Mouse (Mus musculus) kidney, adult 18-20 months (tissue): ENCODE measurements at regions not wholly inside any gene's neighbourhood (a gene's known extent, or its start where the extent isn't known, plus 50 kb on each side); places are given as distances from the start of the nearest gene placed in this dataset.

Source experiments
- DNase-seq: peaks from one replicate; pipeline ENCODE4 v3.0.0; 2021

DNA sequence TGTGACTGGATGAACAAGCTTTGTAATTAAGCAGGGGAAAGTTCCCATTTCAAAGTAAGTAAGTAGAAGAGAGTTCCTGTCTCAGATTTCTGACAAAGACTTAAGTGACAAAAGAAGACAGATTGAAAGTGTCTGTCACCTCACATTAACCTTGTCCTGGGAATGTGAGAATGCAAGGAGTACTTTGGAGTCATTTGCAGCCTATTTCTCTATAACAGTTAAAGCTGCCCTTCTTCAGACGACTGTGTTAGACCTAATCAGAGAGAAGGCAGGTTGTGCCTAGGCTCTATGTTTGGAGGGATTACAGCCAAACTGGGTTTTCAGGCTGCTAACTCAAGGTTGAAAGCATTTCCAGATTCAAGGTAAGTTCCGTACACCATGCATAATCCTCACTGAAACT lies 446.5 kb downstream of the Pdgfc start:
- DNase-seq: no peak

DNA sequence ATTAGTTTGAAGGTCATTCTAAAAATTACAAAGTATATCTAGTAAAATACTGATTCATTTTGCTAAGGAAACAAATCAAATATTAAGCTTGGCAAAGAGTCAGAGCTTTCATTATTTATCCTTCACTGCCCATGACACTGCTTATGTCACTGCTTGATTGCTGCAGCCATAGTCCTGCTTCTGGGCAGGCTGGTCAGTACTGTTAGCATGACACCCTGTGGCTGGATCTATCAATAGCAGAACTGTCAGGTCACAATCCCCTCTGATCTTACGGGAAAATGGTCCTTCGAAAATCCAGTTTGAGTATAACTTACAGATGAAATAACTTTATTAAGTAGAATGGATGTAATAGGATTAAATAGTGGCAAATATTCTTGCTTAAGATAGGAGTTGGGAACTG lies 447.1 kb downstream of the Pdgfc start:
- DNase-seq: no peak

DNA sequence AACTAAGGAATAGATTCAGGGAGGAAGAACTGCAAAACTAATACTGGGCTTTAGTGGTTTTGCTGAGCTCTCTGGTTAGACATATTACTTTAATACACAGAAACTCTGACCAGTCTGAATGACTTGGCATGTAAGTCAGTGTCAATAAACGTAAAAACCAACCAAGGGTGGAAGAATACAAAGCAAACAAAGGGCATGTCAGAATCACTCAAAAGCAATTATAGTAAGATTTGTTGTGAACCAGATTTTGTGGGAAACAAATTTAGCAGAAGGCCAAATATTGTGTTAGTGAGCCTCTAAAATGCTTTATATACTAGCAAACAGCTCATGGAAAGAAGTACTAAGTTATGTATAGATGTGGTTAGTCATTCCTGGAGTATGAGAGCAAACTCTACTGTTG lies 427.1 kb upstream of the Ctso start:
- DNase-seq: no peak

DNA sequence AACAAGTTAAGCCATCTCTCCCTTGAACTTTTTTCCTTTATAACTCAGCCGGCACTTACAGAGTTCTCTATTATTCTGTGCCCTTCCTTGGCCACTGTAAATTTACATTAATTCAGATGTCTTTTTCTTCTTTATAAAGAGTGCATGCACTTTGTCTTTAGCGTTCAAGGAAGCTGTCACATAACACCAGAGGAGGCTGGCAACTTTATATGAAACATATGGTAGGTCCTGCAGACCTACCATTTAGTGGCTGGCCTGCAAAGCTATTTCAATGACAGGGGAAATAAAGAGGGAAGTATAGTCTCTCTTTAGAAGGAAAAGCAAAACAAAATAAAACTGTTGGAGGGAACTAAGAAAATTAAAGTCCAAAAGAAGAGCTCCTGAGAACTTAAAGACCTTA lies 423.8 kb upstream of the Ctso start:
- DNase-seq: no peak

DNA sequence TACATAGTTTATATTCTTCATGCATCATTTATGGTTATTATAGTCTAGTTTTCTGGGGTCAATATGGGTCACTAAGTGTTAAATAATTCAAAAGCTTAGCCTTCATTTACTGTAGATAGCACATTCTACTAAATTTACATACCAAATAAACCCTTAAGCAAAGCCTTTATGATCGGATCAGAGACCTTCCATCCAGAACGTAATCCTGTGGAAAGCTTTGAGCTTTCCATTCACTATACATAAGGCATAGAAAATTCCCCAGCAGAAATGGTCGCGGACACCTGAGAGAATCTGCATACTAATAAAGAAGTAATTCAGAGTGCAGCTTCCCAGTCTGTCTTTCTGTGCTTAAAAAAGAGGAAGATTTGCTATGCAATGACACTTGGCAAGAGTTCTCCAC lies 410.6 kb upstream of the Ctso start:
- DNase-seq: no peak

DNA sequence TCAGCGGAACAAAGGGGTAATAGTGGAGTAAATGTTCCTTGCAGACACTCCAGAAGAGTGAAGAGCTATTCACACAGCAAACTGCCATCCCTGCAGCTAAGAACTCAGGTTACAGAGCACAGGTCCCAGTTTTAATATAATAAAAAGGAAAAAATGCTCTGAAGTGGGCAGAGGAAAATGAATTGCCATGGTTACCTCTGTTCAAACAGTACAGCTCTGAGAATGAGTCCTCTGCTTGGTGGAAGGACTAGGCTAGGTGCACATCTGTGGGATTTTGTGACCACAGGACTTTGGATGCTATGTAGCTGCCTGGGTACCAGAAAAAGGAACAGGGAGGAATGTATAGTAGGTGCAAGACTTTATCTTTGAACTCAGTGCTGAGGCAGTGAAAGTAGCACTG lies 401.5 kb upstream of the Ctso start:
- no peak for DNase-seq

DNA sequence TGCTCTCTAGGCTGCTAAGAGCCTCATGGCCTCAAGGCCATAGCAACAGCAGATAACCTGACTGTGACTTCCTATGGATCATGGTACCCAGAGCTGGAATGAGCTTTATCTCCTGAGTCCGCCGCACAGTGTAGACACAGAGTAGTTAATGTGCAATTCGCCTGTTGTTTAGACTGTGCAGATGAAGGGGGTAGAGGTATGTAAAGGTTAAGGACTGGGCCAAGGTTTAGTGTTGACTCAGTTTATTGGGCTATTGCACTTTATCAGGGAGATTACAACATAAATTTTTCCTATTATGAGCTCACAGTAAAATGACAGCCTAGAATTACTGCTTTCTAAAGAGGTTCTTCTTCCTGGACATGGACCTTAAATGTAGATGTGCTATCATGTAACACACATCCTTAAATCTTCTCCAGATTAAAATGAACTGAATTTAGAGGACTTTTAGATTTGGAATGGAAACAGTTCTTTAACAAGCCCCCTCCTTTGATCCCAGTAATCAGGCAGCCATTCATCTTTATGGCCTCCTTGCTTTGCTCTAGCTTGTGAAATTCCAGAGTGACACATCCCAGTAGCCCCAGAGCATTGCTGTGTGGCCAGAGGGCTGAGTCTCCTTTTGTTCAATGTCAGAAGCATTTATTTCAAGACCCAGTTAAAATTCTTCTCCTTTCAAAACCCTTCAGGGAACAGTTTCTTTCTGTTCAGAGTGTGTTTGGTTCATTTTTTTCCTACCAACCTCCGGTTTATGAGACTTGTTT lies 396.8 kb upstream of the Ctso start:
- no peak for DNase-seq

DNA sequence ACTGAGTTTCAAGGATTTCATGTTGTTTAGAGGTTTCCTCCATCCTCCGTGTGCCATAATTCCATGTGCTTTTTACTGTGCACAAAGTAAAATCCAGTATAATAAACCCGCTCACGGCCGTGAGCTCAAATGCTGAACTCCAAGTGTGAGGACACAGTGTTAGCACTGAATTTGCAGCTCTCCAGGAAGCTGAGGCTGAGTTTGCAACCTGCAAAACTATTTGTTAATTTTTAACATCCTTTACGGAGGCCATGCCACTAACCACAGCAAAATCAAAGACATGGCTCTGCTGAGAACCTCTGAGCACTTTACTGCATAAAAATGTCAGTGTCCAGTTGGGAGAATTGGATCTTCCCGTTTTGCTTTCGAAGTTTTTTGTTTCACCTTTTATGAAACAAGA lies 377.6 kb upstream of the Ctso start:
- DNase-seq: no peak

DNA sequence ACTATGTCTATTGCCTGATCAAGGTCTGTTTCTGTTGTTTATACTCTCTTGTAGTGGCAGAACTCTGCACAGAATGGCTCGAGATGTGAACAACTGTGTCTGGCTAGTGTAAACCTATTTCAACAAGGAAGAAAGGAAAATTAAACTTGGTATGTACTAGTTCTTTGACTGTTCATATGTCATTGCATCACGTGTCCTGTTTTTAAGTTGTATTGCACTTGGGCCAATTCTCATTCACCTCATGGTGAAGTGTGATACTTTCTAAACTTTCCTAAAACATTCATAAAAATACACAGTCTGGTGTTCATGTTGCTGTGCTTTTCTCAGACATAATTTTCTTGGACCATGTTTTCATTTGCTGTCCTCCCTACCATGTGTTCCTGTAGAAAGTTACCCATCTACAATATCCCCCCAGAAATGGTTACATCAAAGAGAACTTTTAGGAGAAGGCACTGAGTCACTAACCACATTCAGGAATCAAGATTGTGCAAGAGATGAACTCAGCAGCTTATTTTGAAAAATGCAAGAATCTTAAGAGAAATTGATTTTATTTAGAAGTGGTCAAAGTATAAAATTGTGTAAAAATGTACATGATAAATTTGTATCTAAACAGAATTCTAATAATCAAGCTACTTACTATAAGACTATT lies 369.7 kb upstream of the Ctso start:
- no peak for DNase-seq

DNA sequence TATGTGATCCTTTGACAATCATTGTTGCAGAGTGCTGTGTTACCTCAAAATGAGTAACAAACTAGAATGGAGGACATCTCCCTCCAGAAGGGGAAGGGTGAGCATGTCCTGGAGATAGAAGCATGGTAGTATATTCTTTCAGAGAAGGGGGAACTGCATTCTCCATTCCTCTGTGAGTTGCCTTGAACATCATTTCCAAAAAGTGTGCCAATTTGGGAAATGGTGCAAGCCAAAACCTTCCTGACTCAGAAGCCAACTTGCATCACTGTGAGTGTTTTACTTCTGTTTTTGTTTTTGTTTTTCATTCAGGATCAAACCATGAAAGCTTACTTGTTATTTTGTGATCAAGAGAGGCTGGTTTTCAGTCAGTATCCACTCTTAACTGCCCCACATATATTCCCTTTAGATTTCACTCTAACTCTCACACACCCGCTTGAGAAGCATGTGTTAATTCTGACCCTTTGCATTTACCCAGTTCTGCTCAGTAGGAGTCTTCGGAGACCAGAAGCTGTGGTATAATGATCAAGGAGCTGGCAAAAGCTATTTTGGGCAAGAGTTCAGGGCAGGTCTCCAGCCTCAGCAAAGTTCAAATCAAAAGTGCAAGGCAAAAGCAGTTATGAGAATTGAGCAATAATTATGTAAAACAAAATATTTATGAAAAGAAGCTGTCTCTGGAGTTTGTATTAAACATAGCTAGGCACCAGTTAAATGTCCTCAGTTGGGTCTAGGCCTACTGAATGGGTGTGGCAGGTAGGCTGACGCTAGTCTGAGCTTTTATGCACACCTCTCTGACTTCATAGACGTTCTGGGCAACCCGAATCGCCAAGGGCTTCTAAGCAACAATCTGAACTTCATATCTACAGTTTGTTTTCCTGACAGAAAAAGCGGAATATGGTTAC lies 368.3 kb upstream of the Ctso start:
- no peak for DNase-seq

DNA sequence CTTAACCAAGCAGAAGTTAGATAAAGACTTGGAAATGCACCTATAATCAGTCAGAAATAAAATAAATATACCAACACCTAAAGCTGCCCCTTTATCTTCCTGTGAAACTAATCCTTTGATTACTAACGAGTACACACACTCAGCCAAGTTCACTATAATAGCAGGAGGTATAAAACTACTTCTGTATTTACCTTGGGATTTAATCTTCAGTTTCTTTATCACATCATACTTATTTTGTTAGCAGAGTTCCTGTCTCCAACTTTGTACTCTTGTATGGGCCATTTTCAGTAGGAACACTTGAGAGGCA lies 367.7 kb upstream of the Ctso start:
- no peak for DNase-seq

DNA sequence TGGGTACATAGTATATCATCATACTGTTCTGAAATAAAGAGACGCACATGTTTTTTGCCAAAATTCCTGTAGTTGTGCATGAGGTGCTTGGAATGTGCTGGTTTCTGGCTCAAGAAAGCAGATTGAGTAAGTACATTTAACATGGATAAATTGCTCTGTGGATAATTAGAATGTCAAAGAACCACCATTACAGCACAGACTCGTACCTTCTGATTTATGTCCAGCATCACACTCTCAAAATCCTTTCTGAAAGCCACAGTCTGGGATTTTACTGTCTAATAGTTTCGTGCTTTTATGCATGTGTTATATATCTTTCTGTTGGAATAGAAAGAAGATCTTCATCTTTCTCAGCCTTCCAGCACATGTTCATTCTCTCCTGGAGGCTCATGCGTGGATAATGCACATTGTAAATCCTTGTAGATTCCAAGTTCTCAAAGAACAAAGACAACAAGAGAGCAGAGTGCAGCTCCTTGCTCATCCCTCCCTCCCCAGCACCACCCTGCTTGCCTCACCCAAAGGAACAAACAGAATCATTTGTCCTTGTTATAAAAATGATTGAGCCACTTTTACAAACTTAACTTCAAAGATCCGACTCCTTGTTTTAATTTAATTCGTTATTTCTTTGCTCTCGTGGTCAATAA lies 348.9 kb upstream of the Ctso start:
- no peak for DNase-seq

DNA sequence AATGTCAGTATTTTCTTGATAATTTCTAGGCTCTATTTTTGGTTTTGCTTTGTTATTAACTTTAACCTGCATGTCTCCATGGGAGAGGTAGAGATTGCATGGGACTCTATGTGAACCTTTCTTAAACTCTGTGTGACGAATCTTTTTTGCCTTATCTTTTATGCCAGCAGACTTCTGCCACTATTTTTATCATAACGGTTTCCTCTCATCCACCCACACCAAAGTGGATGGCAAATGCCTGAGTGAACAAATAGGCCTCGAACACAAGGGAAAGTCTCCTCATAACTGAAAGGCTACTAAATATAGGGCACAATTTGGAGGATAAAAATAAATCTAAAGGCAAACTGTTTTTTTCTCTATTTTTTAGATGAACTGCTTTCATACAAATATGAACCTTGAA lies 343.3 kb upstream of the Ctso start:
- no peak for DNase-seq

DNA sequence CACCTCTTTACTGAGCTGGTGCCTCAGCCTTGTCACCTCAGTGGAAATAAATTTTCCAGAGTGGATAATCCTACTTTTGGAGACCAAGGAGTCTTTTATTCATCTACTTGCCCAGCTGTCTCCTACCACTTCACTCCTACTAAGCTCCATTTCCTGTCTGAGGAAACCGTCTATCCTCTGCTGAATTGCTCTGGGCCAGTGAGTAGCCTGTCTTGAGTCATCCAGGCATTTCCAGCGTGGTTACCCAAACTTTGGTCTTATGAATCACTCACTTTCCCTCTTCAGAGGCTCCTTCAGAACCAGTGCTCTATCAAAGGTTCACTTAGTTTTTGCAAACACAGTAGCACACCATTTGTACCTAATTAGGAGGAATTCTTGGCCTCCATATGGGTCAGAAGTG lies 303.2 kb upstream of the Ctso start:
- no peak for DNase-seq

DNA sequence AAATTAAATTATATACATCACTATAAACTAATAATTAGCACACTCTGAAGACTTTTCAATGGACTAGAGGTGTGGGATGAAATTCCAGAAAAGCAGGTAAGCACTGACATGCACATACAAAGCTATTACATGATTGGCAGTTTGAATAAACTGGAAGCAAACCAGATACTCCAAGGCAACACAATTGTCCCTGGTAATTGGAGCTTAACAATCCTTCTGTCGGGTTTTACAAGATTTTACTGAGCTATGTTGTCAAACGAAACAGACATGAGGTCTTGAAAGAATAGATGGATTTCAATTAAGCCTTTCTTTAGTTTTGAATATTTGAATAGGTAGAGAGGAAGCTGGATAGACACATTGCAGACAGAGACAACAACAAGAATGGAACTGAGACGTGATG lies 273.9 kb upstream of the Ctso start:
- no peak for DNase-seq

DNA sequence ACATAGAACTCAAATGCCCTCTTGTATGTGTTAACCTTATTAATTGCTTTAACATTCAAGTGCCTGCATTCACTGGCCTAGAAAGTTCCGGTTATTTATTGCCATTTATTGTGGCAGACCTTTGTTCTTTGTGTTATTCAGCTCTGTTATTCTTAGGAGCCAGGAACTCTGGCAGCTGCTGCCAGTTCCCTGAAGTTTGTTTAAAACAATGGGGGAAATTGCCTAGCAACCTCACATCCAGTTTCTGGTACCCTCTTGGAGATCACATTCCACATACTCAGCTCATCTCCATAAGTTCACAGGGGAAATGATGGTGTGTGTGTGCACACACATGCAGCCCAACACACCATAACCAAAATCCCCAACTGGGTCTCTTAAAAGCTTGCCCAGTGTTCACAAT lies 270.8 kb upstream of the Ctso start:
- DNase-seq: no peak

DNA sequence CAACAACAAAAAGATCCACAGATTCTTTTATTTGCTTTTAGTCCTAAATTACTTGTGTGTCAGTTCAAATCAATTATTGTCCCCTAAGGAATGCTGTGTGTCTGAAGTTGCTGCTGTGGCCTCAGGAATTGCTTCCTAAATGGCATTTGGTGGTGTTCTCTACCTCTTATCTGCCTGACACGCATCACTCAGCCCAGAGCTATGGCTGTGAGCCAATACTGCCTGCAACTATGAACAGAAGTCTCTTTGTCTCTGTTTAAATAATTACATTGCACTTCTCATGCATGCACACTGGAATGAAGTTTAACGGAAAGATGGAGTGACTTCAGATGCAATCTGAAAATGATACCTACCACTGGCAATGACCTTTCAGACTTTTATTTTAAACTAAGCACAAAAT lies 266.1 kb upstream of the Ctso start:
- DNase-seq: no peak

DNA sequence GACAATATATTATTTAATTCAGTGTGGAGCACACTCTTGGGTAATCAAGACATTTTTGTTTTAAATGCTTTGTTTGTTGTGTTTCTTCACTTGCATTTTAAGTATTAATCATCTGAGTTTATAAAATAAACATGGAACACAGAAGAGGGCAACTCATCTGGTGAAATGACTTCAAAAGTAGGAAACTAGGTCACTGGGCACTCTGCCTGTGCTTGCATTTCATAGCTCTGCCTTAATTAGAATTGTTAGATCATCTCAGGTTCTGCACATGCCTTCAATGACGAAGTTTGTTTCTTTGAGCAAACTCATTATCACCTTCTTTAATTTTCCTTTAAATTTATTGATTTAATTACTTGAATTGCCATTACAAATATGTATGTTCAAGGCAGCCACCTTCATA lies 255.8 kb upstream of the Ctso start:
- no peak for DNase-seq

DNA sequence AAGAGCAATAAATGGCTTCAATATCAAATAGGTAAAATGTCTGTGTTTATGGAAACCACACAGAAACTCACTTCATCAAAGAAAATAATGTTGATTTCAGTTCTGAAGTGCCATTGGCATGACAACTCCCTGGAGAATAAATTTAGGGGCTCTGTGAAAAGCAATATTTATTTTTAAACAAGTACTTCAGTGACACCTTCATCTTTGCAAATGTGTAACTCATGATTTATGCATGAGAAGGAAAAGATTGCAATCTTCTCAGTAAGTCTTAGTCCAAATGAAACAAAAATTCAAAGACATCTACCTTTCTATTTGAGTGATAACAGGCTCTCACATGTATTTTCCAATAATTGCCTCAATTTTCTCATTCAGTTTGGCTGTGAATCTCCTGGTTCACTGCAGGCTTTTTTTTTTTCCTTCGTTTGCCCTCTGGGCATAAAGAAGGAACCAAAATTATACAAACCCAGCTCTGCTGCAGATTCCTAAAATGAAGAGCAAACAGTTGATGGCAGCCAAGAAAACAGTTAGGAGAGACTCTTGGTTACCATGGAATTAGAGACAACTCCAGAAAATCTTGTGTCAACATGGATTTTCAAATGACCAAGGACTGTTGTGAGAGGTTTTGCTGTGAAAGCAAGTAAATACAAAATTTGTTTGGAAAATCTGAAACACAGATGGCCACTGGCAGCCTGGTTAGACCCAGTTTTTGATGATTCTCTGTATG lies 230.3 kb upstream of the Ctso start:
- no peak for DNase-seq

DNA sequence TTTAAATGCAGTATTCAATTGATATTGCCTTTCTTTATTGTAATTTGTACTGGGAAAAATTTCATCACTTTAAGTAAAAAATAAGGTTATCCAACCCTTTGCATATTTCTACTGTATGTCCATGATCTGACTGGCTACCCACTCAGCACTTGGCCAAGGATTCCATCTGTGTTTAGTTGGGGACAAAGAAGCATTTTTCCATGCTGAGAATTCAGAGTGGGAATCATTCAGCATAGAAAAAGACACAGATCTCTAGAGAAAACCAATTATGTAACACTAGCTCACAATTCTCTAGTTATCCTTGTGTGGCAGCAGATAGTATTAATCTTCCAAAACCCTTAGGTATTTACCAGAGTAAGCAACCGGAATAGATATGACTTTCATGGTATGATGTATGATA lies 213.5 kb upstream of the Ctso start:
- DNase-seq: no peak

DNA sequence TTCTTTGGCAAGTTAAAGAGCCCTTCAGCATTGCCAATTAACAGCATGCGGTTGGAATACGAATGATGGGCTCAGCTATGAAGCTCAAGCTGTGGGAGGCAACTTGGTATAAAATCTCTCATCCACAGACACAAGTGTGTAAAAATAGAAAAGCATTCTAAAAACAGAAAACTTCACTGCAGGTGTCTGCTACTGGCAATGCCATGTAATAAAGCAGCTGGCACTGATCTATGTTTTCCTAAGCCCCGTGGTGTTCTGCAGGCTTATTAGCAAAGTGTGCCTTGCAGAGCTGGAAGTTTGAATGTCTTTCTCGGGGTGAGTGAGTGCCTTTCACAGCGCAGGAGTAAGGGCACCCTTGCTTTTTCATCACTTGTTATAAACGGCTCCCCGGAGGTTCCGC lies 196.9 kb upstream of the Ctso start:
- no peak for DNase-seq

DNA sequence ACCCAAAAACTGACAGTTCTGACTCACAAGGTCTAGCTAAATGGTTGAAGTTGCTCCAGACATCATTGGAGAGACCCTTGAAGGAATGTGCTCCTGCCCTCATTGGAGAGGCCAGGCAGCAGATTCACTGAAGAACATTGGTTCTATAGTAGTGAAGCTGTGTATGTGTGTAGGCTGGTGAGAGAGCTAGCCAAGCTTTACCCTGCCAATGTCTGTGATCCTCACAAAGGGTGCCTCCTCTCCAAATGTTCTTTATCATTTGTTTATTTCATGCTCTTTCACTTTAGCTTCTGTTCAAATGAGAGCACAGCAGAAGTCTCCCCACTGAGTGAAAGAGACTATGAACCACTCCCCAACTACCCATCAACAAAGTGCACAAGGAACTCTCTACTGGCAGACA lies 195.6 kb upstream of the Ctso start:
- no peak for DNase-seq

DNA sequence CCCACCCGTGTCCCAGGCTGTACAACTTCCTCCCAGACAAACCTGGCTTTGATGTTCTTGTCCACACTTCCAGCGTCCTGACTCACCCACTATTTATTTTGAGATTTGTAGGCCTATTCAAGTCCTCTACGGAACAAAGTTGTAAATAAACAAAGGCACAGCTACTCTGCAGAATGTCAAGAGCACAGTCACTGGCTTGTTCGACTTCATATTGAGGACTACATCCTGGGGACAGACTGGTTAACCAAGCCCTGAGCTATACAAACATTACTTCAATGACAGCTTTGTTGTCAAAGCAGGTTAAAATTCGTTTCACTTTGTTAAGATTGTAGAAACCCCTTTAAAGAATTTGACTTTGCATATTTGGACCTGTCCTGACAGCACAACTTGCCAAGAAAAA lies 190.3 kb upstream of the Ctso start:
- no peak for DNase-seq
